Mouse (Mus musculus): Measurements from ENCODE around the gene Gm3099.
"Not testable (repeated sequence)": the region's sequence is repeated elsewhere in the genome, so short reads cannot be mapped to it uniquely, and the experiment has no call there.

Gene Gm3099

DNA sequence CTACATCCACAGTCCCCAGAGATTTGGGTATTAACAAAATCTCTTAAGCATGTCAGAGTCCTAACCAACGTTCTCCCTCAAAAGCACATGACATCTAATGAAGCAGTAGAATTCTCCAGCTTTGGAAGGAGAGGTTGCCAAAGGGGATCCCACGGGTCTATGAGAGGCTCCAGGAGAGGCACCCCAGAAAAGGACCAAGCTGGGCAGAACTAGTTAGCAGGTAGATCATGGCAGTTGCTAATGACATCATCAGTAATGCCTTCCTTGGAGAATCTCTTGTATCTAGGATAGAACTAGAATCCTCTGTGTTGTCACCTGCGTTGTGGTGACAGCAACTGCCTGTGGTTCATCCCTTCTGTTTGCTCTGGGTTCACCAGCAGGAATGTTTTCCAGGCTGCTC lies at the start of gene Gm3099:
TSS of gene Gm3099 (plus strand) at position 301 of the 400 bp plus-strand sequence.
- not testable (repeated sequence) for DNase-seq

DNA sequence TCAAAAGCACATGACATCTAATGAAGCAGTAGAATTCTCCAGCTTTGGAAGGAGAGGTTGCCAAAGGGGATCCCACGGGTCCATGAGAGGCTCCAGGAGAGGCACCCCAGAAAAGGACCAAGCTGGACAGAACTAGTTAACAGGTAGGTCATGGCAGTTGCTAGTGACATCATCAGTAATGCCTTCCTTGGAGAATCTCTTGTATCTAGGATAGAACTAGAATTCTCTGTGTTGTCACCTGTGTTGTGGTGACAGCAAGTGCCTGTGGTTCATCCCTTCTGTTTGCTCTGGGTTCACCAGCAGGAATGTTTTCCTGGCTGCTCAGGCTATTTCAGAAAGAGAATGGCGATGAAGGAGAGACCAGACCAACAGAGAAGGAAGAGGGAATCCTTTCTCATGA lies 34.9 kb upstream of the Gm3099 start, which contains the start of gene Gm3095:
TSS of gene Gm3095 (plus strand) at position 301 of the 400 bp plus-strand sequence.
- not testable (repeated sequence) for DNase-seq

- DNase-seq, result not testable (repeated sequence)
These were observed 25.4 kb downstream of the Gm3099 start, which contains the start of gene Gm5796 for GRCm38 (mm10) chr14:4023641-4024040. Gene Gm5796 (plus strand): TSS chr14:4023941.

All from cerebellum, adult 11-12 months (tissue).